Mouse (Mus musculus) CH12.LX (cell line): ENCODE measurements around the gene Haus4. TPM values are rescaled to one million over a fixed set of nuclear protein-coding genes. Genes with fewer than 3 reads are reported as not detected.

Experiments used
- DNase-seq: peaks from one replicate; pipeline ENCODE4 v3.0.0-alpha.2; 2013; ENCODE audit errors: extremely low read depth
- H3K27ac ChIP-seq: 2 replicates; pipeline ENCODE4 v1.5.1; 2012; ENCODE audit warnings: low read depth, mild to moderate bottlenecking, control low read depth, moderate library complexity; ENCODE audit not compliant: insufficient read depth
- H3K27me3 ChIP-seq: replicated peaks from 2 replicates; pipeline ENCODE3; 2012; ENCODE audit warnings: inconsistent platforms
- H3K36me3 ChIP-seq, 2 experiments: replicated peaks in 1 of 2; 2 replicates each; pipeline versions ENCODE3 to v1.6.1; 2012; ENCODE audit warnings: inconsistent platforms in 1 of 2, low read length in 1 of 2, mild to moderate bottlenecking in 1 of 2, mixed read lengths in 1 of 2, moderate library complexity in 1 of 2; ENCODE audit not compliant: control insufficient read depth in 1 of 2, insufficient read depth in 1 of 2
- H3K4me1 ChIP-seq, 2 experiments: 2 replicates each; pipeline ENCODE4 v1.6.1; 2012; ENCODE audit warnings: inconsistent platforms in 1 of 2, moderate library complexity in 1 of 2; ENCODE audit not compliant: insufficient read depth in 2 of 2, control insufficient read depth in 1 of 2
- H3K4me2 ChIP-seq: 2 replicates; pipeline ENCODE4 v1.6.1; 2012; ENCODE audit warnings: low read depth, mild to moderate bottlenecking, control low read depth; ENCODE audit not compliant: poor library complexity, insufficient read depth, severe bottlenecking
- H3K4me3 ChIP-seq, 3 experiments: fragments of 150-350 bp in 1 of 3; sonication (generic) in 1 of 3; replicated peaks in 1 of 3; 2 replicates each; pipeline versions ENCODE3 to v1.5.1; 2011 to 2012; ENCODE audit warnings: low read depth in 2 of 3, low read length in 2 of 3, mild to moderate bottlenecking in 2 of 3, moderate library complexity in 2 of 3, control low read depth in 1 of 3, improper control_type of control experiment in 1 of 3, inconsistent platforms in 1 of 3, mixed read lengths in 1 of 3; ENCODE audit not compliant: poor library complexity in 1 of 3
- H3K79me2 ChIP-seq: replicated peaks from 2 replicates; pipeline ENCODE4 v1.6.1; 2012; ENCODE audit warnings: mild to moderate bottlenecking, moderate library complexity; ENCODE audit not compliant: control insufficient read depth, poor library complexity, insufficient read depth, severe bottlenecking; ENCODE audit errors: extremely low read depth
- H3K9ac ChIP-seq: 2 replicates; pipeline ENCODE4 v1.6.1; 2012; ENCODE audit warnings: low read depth, mild to moderate bottlenecking, control low read depth, moderate library complexity; ENCODE audit not compliant: insufficient read depth
- H3K9me3 ChIP-seq: replicated peaks from 2 replicates; pipeline ENCODE3; 2012; ENCODE audit warnings: low read length, inconsistent platforms, mixed read lengths
- BHLHE40 ChIP-seq: IDR thresholded peaks from 2 replicates; pipeline ENCODE4 v1.6.1; 2011; ENCODE audit warnings: mild to moderate bottlenecking, low read depth, low read length, improper control_type of control experiment
- ELF1 ChIP-seq: IDR thresholded peaks from 2 replicates; pipeline ENCODE4 v1.6.1; 2014; ENCODE audit warnings: low read depth, mild to moderate bottlenecking, inconsistent platforms, low read length, improper control_type of control experiment
- HCFC1 ChIP-seq: IDR thresholded peaks from 2 replicates; pipeline ENCODE4 v1.6.1; 2012; ENCODE audit warnings: low read depth, mild to moderate bottlenecking, inconsistent platforms, low read length, improper control_type of control experiment
- IRF4 ChIP-seq: IDR thresholded peaks from 2 replicates; pipeline ENCODE4 v1.6.1; 2014; ENCODE audit warnings: low read depth, mild to moderate bottlenecking, inconsistent platforms, low read length, improper control_type of control experiment
- JUND ChIP-seq: conservative IDR thresholded peaks from 2 replicates; pipeline ENCODE4 v1.6.1; 2011; ENCODE audit warnings: low read depth, low read length, improper control_type of control experiment
- KAT2A ChIP-seq: IDR thresholded peaks from 2 replicates; pipeline ENCODE4 v1.6.1; 2012; ENCODE audit warnings: low read length, improper control_type of control experiment, inconsistent platforms; ENCODE audit not compliant: insufficient replicate concordance
- MAX ChIP-seq: IDR thresholded peaks from 2 replicates; pipeline ENCODE4 v1.6.1; 2011; ENCODE audit warnings: low read length, improper control_type of control experiment
- MEF2A ChIP-seq: IDR thresholded peaks from 2 replicates; pipeline ENCODE4 v1.6.1; 2014; ENCODE audit warnings: low read depth, mild to moderate bottlenecking, inconsistent platforms, low read length, improper control_type of control experiment, borderline replicate concordance
- MXI1 ChIP-seq: IDR thresholded peaks from 2 replicates; pipeline ENCODE4 v1.6.1; 2011; ENCODE audit warnings: mild to moderate bottlenecking, low read depth, low read length, improper control_type of control experiment
- MYC ChIP-seq: IDR thresholded peaks from 2 replicates; pipeline ENCODE4 v1.6.1; 2011; ENCODE audit warnings: low read depth, mild to moderate bottlenecking, improper control_type of control experiment, low read length
- NELFE ChIP-seq: IDR thresholded peaks from 2 replicates; pipeline ENCODE4 v1.6.1; 2011; ENCODE audit warnings: low read depth, low read length, improper control_type of control experiment
- PAX5 ChIP-seq: IDR thresholded peaks from 2 replicates; pipeline ENCODE4 v1.6.1; 2012; ENCODE audit warnings: low read length, inconsistent platforms, mixed read lengths
- POLR2A ChIP-seq: IDR thresholded peaks from 2 replicates; pipeline ENCODE4 v1.6.1; 2011; ENCODE audit warnings: low read depth, mild to moderate bottlenecking, improper control_type of control experiment, low read length
- RCOR1 ChIP-seq: conservative IDR thresholded peaks from 2 replicates; pipeline ENCODE4 v1.6.1; 2012; ENCODE audit warnings: low read depth, mild to moderate bottlenecking, inconsistent platforms, low read length, improper control_type of control experiment
- SIN3A ChIP-seq: IDR thresholded peaks from 2 replicates; pipeline ENCODE4 v1.6.1; 2012; ENCODE audit warnings: low read length, improper control_type of control experiment, inconsistent platforms
- TBP ChIP-seq: conservative IDR thresholded peaks from 2 replicates; pipeline ENCODE4 v1.6.1; 2011; ENCODE audit warnings: low read depth, low read length, improper control_type of control experiment
- TCF12 ChIP-seq: IDR thresholded peaks from 2 replicates; pipeline ENCODE4 v1.6.1; 2014; ENCODE audit warnings: low read depth, mild to moderate bottlenecking, inconsistent platforms, low read length, improper control_type of control experiment
- UBTF ChIP-seq: IDR thresholded peaks from 2 replicates; pipeline ENCODE4 v1.6.1; 2012; ENCODE audit warnings: low read depth, mild to moderate bottlenecking, inconsistent platforms, low read length, improper control_type of control experiment, moderate library complexity
- USF1 ChIP-seq: IDR thresholded peaks from 2 replicates; pipeline ENCODE4 v1.6.1; 2014; ENCODE audit warnings: low read depth, mild to moderate bottlenecking, inconsistent platforms, low read length, improper control_type of control experiment
- ZC3H11A ChIP-seq: IDR thresholded peaks from 2 replicates; pipeline ENCODE4 v1.6.1; 2012; ENCODE audit warnings: low read depth, mild to moderate bottlenecking, inconsistent platforms, low read length, improper control_type of control experiment
- ZMIZ1 ChIP-seq: IDR thresholded peaks from 2 replicates; pipeline ENCODE4 v1.6.1; 2012; ENCODE audit warnings: low read depth, mild to moderate bottlenecking, inconsistent platforms, low read length, improper control_type of control experiment
- dilution Hi-C: fragments of 300-500 bp; cut with MboI; formaldehyde crosslinking; loops from 2 replicates; pipeline ENCODE4 v1.14.3; 2020; ENCODE audit warnings: low sequenced_read_pairs; ENCODE audit not compliant: extremely low pct_unique_long_range_greater_than_20kb, extremely low pct_ligation_motif_present
- in situ Hi-C: fragments of 300-500 bp; cut with MboI; formaldehyde crosslinking; loops from 3 replicates; pipeline ENCODE4 v1.14.3; 2019; ENCODE audit warnings: low sequenced_read_pairs, low pct_ligation_motif_present, low pct_unique_long_range_greater_than_20kb, mixed read lengths
- polyA plus RNA-seq: library from polyadenylated mRNA; unstranded; fragments of >175 nt; gene quantifications from 2 replicates; pipeline ENCODE4 v1.2.1, GENCODE M21; 2012; ENCODE audit warnings: low read depth; ENCODE audit not compliant: insufficient read length
- total RNA-seq, 2 experiments: library from RNA; depleted of rRNA; stranded (reverse); fragments of 300-350 nt in 1 of 2; fragments of >200 nt in 1 of 2; gene quantifications; 2 replicates each; pipeline ENCODE4 v1.2.3; 2012 to 2014

Gene Haus4
- total and polyA plus RNA-seq, 3 experiments = 65.5 to 116 (median 94.3) TPM

DNA sequence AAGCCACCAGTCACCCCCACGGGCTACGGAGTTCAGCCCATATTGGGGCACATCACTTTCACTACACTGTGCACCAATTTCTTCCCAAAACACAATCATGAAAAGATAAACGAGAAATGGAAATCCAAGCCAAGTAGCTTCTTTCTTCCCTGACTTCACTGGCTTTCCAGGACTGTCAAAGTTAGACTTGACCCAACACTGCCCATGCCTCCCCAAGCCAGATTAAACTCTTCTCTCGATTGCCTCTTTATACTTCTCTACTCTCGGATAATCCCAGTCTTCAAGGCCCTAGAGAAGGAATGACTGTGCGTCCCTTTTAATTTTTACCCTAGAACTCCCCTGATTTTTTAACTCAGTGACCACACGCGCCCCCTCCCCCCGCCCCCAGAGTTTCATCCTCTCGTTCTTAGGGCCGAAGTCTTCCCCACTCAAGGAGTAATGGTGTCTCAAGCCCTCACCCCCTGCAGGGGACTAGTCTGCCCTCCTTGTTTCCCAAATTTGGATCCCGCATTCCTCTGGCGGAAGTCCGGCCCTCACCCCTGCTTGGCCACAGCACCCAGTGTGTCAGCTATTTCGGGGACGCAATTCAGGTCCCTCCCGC, 37.6 kb downstream of the Haus4 start:
- H3K27ac ChIP-seq = peak overlapping the region; percentile 9; the same call in 1 of the 2 replicates
- H3K4me2 ChIP-seq = peak overlapping the region; percentile 97
- peaks cover 8% of the 10 kb centered on the region for H3K9me3 ChIP-seq
- dilution Hi-C loops = no loop called here
- peaks cover 14% of the 10 kb centered on the region for H3K79me2 ChIP-seq
- peaks cover 30 to 41% of the 10 kb centered on the region in 2 experiments for H3K36me3 ChIP-seq
- peaks cover 7 to 21% of the 10 kb centered on the region in 2 experiments for H3K4me1 ChIP-seq
- H3K9ac ChIP-seq = peak overlapping the region; percentile 76
- peak overlapping the region; percentile 86 to 96 (median 90) for H3K4me3 ChIP-seq
- DNase-seq = no peak
- in situ Hi-C loops = loop anchor here (10.0 kb wide), 1 partner anchor 52 kb away; the partner anchor contains the start of gene Lrp10
- H3K27me3 ChIP-seq = no peaks in the 10 kb centered on the region
- TF ChIP-seq NELFE (0 out of 2 replicates have a peak, but pooled peaks have one; percentile 93), MAX (peak; percentile 86), SIN3A (peak; percentile 75; the same call in 1 of the 2 replicates), ELF1 (no peak), USF1 (no peak), ZMIZ1 (peak; percentile 84; the same call in 1 of the 2 replicates), MYC (peak; percentile 93)

DNA sequence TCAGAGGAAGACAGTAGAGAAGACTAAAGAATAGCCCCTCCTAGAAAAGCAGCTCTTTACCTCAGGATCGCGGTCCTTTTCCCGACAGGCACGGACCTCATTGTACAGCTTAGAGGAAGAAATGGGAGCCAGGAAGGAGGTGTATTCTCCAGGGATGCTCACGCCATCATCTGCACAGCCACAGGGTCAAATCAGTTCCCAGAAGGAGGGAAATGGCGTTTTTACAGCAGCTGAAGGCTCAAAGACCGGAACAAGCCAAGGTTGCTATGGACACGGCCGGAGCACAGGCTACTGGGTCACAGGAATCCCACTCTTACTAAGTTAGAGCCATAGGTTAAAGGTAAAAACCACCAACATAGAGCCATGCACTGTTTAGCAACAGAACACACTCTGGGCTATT, 44.6 kb downstream of the Haus4 start:
- Histone ChIP-seq H3K27me3 (no peaks in the 10 kb centered on the region), H3K4me1 (no peaks in the 10 kb centered on the region), H3K36me3 (peaks cover 72 to 93% of the 10 kb centered on the region in 2 experiments), H3K9me3 (peaks cover 8% of the 10 kb centered on the region), H3K4me2 (no peak overlapping the region), H3K27ac (no peak overlapping the region), H3K9ac (no peak overlapping the region), H3K79me2 (no peaks in the 10 kb centered on the region; the same call in 1 of the 2 replicates), H3K4me3 (no peak overlapping the region)
- no peak for TF ChIP-seq JUND
- peak; percentile 2; the same call in 1 of the 2 replicates for TF ChIP-seq POLR2A
- dilution Hi-C loops = no loop called here
- in situ Hi-C loops = loop anchor here (10.0 kb wide), 1 partner anchor 45 kb away; the partner anchor contains the start of gene Lrp10
- no peak for DNase-seq

DNA sequence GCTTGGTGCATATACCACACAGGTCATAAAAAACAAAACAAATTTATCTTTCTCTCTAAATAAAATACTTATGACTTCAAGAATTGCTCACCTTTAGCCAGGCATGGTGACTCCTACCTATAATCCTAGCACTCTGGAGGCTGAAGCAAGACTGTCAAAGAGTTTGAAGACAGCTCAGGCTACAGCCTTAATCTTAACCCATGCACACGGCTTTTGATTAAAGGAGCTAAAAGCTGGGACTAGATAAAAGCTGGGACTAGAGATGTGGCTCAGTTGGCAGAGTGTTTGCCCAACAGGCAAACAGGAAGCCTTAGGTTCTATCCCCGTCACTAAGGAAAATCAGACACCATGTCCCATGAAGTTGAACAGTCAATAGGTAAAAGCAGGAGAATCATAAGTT, 51.3 kb downstream of the Haus4 start:
- TF ChIP-seq ZMIZ1 = no peak
- no peak for TF ChIP-seq USF1
- no peak for TF ChIP-seq MEF2A
- no peak for TF ChIP-seq IRF4
- TF ChIP-seq KAT2A = no peak
- TF ChIP-seq TBP = no peak
- TF ChIP-seq SIN3A = no peak
- TF ChIP-seq TCF12 = no peak
- no peak for TF ChIP-seq ZC3H11A
- TF ChIP-seq MXI1 = no peak
- TF ChIP-seq PAX5 = no peak
- no peak for TF ChIP-seq RCOR1
- TF ChIP-seq MAX = no peak
- no peak for TF ChIP-seq HCFC1
- TF ChIP-seq UBTF = no peak
- TF ChIP-seq POLR2A = no peak
- TF ChIP-seq BHLHE40 = no peak
- TF ChIP-seq JUND = no peak
- no peak for TF ChIP-seq NELFE
- TF ChIP-seq MYC = no peak
- TF ChIP-seq, all 38 proteins: peak for 0
- Histone ChIP-seq H3K4me1 (peaks cover 3 to 7% of the 10 kb centered on the region in 2 experiments; a peak in 3 of 4 replicates), H3K36me3 (peaks cover 12 to 33% of the 10 kb centered on the region in 2 experiments), H3K9me3 (peaks cover 10% of the 10 kb centered on the region), H3K4me3 (no peak overlapping the region), H3K79me2 (no peaks in the 10 kb centered on the region), H3K27ac (no peak overlapping the region), H3K4me2 (no peak overlapping the region), H3K9ac (no peak overlapping the region), H3K27me3 (no peaks in the 10 kb centered on the region)
- in situ Hi-C loops = no loop called here
- DNase-seq = no peak
- dilution Hi-C loops = no loop called here
